Mouse (Mus musculus) kidney, adult 2 months (tissue): Measurements from ENCODE around the gene Cpxm2. TPM values are rescaled to one million over a fixed set of nuclear protein-coding genes. Genes with fewer than 3 reads are reported as not detected.

Source experiments
- DNase-seq: peaks from one replicate; pipeline ENCODE4 v3.0.0; 2021
- H3K27ac ChIP-seq: fragments of 200-500 bp; 2 replicates; pipeline ENCODE4 v1.5.1; 2012; ENCODE audit warnings: low read depth, low read length, control low read depth, inconsistent platforms; ENCODE audit not compliant: insufficient read depth
- H3K27me3 ChIP-seq: fragments of 200-500 bp; replicated peaks from 2 replicates; pipeline ENCODE4 v1.6.1; 2012; ENCODE audit warnings: mild to moderate bottlenecking, moderate library complexity, low read length, inconsistent platforms; ENCODE audit not compliant: control insufficient read depth, insufficient read depth
- H3K36me3 ChIP-seq: fragments of 200-500 bp; 2 replicates; pipeline ENCODE4 v1.6.1; 2012; ENCODE audit warnings: mild to moderate bottlenecking, moderate library complexity, low read length, inconsistent platforms; ENCODE audit not compliant: control insufficient read depth, insufficient read depth
- H3K4me1 ChIP-seq: fragments of 200-500 bp; 2 replicates; pipeline ENCODE4 v1.6.1; 2011; ENCODE audit warnings: low read length; ENCODE audit not compliant: control insufficient read depth, insufficient read depth
- H3K4me3 ChIP-seq: fragments of 200-500 bp; 2 replicates; pipeline ENCODE4 v1.5.1; 2011; ENCODE audit warnings: mild to moderate bottlenecking, low read depth, low read length, control low read depth; ENCODE audit not compliant: insufficient read depth
- CTCF ChIP-seq: fragments of 200-500 bp; conservative IDR thresholded peaks from 2 replicates; pipeline ENCODE4 v1.5.1; 2011; ENCODE audit warnings: low read depth, mild to moderate bottlenecking, control low read depth, low read length, moderate library complexity, mixed read lengths; ENCODE audit not compliant: insufficient read depth, insufficient read length
- POLR2A ChIP-seq: fragments of 200-500 bp; IDR thresholded peaks from one replicate; pipeline ENCODE4 v1.6.1; 2011; ENCODE audit warnings: low read depth, low read length, control low read depth
- WGBS: fragments of 180-500 bp; shearing (Covaris S2); methylation state at CpG from one replicate; pipeline ENCODE4 v1.1.7; 2018; 5-methylcytosine and 5-hydroxymethylcytosine counted together
- polyA plus RNA-seq: library from polyadenylated mRNA; depleted of rRNA; stranded (reverse); fragments of >200 nt; gene quantifications from 2 replicates; pipeline ENCODE4 v1.2.3, GENCODE M21; 2012

Cpxm2 gene
- polyA plus RNA-seq, 1 experiment = 3.5 TPM

- TF ChIP-seq CTCF = no peak
- TF ChIP-seq POLR2A = no peak
- no peaks in the 10 kb centered on the region for H3K27me3 ChIP-seq
- DNase-seq = no peak
- H3K27ac ChIP-seq = no peak overlapping the region
- 75% methylated on average over 6 of the region's 6 CpGs for WGBS
- H3K36me3 ChIP-seq = no peaks in the 10 kb centered on the region
- no peaks in the 10 kb centered on the region for H3K4me1 ChIP-seq
- no peak overlapping the region for H3K4me3 ChIP-seq
Measured at GRCm38 (mm10) chr7:132070877-132071625, 83.5 kb downstream of the Cpxm2 start.

- no peak overlapping the region for H3K4me3 ChIP-seq
- no peaks in the 10 kb centered on the region for H3K27me3 ChIP-seq
- H3K27ac ChIP-seq = no peak overlapping the region
- H3K36me3 ChIP-seq = no peaks in the 10 kb centered on the region
- WGBS = 76% methylated on average over 5 of the region's 5 CpGs
- DNase-seq = no peak
- H3K4me1 ChIP-seq = no peaks in the 10 kb centered on the region
- TF ChIP-seq POLR2A (no peak), CTCF (no peak)
Measured at GRCm38 (mm10) chr7:132067951-132068350, 86.6 kb downstream of the Cpxm2 start.

- no peaks in the 10 kb centered on the region for H3K4me1 ChIP-seq
- H3K27ac ChIP-seq = no peak overlapping the region
- TF ChIP-seq CTCF = no peak
- no peak for TF ChIP-seq POLR2A
- no peak for DNase-seq
- WGBS = 85% methylated on average over 5 of the region's 5 CpGs
- no peaks in the 10 kb centered on the region for H3K36me3 ChIP-seq
- no peak overlapping the region for H3K4me3 ChIP-seq
- H3K27me3 ChIP-seq = no peaks in the 10 kb centered on the region
Measured at GRCm38 (mm10) chr7:132067511-132067910, 87.0 kb downstream of the Cpxm2 start.

- Histone ChIP-seq H3K4me3 (no peak overlapping the region), H3K4me1 (no peaks in the 10 kb centered on the region), H3K27ac (no peak overlapping the region), H3K27me3 (no peaks in the 10 kb centered on the region), H3K36me3 (no peaks in the 10 kb centered on the region)
- TF ChIP-seq POLR2A = no peak
- no peak for TF ChIP-seq CTCF
- no peak for DNase-seq
- WGBS = 68% methylated on average over 7 of the region's 7 CpGs
Measured at GRCm38 (mm10) chr7:132060116-132060515, 94.4 kb downstream of the Cpxm2 start.

- no peak for DNase-seq
- Histone ChIP-seq H3K36me3 (no peaks in the 10 kb centered on the region), H3K27ac (no peak overlapping the region), H3K4me1 (no peaks in the 10 kb centered on the region), H3K27me3 (no peaks in the 10 kb centered on the region), H3K4me3 (no peak overlapping the region)
- TF ChIP-seq POLR2A = no peak
- TF ChIP-seq CTCF = no peak
- 50% methylated on average over 7 of the region's 7 CpGs for WGBS
Measured at GRCm38 (mm10) chr7:132056565-132056964, 98.0 kb downstream of the Cpxm2 start.

- Histone ChIP-seq H3K36me3 (no peaks in the 10 kb centered on the region), H3K4me1 (no peaks in the 10 kb centered on the region), H3K4me3 (no peak overlapping the region), H3K27ac (no peak overlapping the region), H3K27me3 (no peaks in the 10 kb centered on the region)
- DNase-seq = no peak
- WGBS = 55% methylated on average over 4 of the region's 4 CpGs
- no peak for TF ChIP-seq POLR2A
- no peak for TF ChIP-seq CTCF
Measured at GRCm38 (mm10) chr7:132046662-132047061, 107.9 kb downstream of the Cpxm2 start.

- TF ChIP-seq CTCF = no peak
- TF ChIP-seq POLR2A = no peak
- Histone ChIP-seq H3K4me1 (no peaks in the 10 kb centered on the region), H3K27ac (no peak overlapping the region), H3K36me3 (no peaks in the 10 kb centered on the region), H3K27me3 (no peaks in the 10 kb centered on the region), H3K4me3 (no peak overlapping the region)
- no peak for DNase-seq
- 48% methylated on average over 6 of the region's 6 CpGs for WGBS
Measured at GRCm38 (mm10) chr7:132031940-132032531, 122.5 kb downstream of the Cpxm2 start.

GRCm38 (mm10) chr7:132026671-132027070, 127.9 kb downstream of the Cpxm2 start:
- no peak overlapping the region for H3K4me3 ChIP-seq
- WGBS = 47% methylated on average over 6 of the region's 6 CpGs
- no peak overlapping the region for H3K27ac ChIP-seq
- H3K4me1 ChIP-seq = no peaks in the 10 kb centered on the region
- no peaks in the 10 kb centered on the region for H3K36me3 ChIP-seq
- TF ChIP-seq POLR2A = no peak
- TF ChIP-seq CTCF = no peak
- no peaks in the 10 kb centered on the region for H3K27me3 ChIP-seq
- DNase-seq = no peak
